Mouse (Mus musculus) ovary, adult 10 weeks (tissue): ENCODE measurements around the gene Eme1. TPM values are rescaled to one million over a fixed set of nuclear protein-coding genes. Genes with fewer than 3 reads are reported as not detected.

Source experiments
- polyA plus RNA-seq: library from polyadenylated mRNA; stranded (reverse); fragments of 350-450 nt; fragmentation: Illumina TruSeq; extraction: RNeasy Lipid Tissue Mini Kit (QIAGEN cat#74804); gene quantifications from one replicate; pipeline ENCODE4 v1.2.3, GENCODE M21; 2014

Gene Eme1
- polyA plus RNA-seq: 0.60 TPM

GRCm38 (mm10) chr11:94653663-94654436 lies at the start of gene Eme1, which contains the start of gene Mrpl27:
Gene Eme1 (minus strand): TSS chr11:94653964.
Gene Mrpl27 (plus strand): TSS chr11:94653767.

GRCm38 (mm10) chr11:94676754-94677606 lies 23.2 kb upstream of the Eme1 start, which contains the start of gene Xylt2:
Gene Xylt2 (minus strand): TSS chr11:94677515.

GRCm38 (mm10) chr11:94629199-94629883 lies 24.4 kb downstream of the Eme1 start, which contains the start of gene Lrrc59:
Gene Lrrc59 (plus strand): TSS chr11:94629767.

DNA sequence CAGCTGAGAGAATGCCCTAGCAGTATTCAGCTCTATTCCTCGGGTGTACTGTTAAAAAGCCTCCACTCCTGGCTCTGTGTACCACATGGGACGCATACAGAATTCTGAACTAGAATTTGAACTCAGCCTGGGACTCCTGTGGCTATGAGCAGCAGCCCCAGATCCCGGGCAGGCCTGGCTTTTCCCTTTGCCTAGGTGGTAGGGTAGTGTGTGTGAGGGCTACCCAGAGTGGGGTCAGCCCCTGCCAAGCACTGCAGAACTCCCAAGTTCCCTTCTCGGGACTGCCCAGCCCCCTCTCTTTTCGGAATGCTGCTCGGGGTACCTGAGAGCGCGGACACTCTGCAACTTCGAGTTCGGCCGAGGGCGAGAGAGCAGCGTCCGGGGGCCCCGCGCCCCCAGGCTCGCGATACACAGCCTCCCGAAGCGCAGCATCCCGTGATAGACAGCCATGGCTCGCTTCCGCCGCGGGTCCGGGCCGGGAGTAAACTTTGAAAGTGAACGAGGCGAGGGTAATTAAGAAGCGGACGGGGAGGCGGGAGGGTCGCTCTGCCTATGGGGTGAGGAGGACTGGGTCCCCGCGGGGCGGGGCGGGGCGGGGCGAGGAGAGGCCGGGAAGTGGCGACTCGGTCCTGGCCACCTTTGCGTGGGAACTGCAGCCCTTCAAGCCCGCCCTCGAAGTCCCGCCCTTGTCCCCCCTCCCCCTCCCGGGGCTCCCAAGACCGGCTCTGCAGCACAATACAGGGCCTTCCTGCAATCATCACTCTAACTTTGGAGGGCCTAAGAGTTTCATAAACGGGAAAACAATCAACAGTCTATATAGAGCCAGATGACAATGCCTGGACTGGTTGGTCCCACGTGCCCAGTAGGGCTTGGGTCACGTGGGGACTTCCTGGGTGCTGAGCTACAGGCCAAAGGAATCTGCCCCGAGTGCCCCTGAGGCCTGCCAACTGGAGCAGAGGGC lies 52.2 kb downstream of the Eme1 start, which contains the start of gene Acsf2:
Gene Acsf2 (minus strand): TSS at position 551 of the 961 bp plus-strand sequence.

Other genes with a start within 250 kb of the Eme1 start
- gene Cacna1g, start 179.8 kb downstream of the Eme1 start, polyA plus RNA-seq: 0.09 TPM
- not detected for gene Spata20, start 167.8 kb downstream of the Eme1 start, polyA plus RNA-seq
- 0.74 TPM for gene Epn3, start 154.0 kb downstream of the Eme1 start, polyA plus RNA-seq
- gene Mycbpap, start 132.2 kb downstream of the Eme1 start, polyA plus RNA-seq: 0.37 TPM
- 9.4 TPM for gene Rsad1, start 104.7 kb downstream of the Eme1 start, polyA plus RNA-seq
- not detected for gene Chad, start 88.9 kb downstream of the Eme1 start, polyA plus RNA-seq
- gene Acsf2, start 52.1 kb downstream of the Eme1 start, polyA plus RNA-seq: 38.4 TPM
- gene Lrrc59, start 24.2 kb downstream of the Eme1 start, polyA plus RNA-seq: 79.2 TPM
- gene Mrpl27, start 197 bp downstream of the Eme1 start, polyA plus RNA-seq: 12.9 TPM
- 0.34 TPM for gene Xylt2, start 23.6 kb upstream of the Eme1 start, polyA plus RNA-seq
- gene Gm11541, start 50.5 kb upstream of the Eme1 start, polyA plus RNA-seq: not detected
- not detected for gene Cdc34b, start 87.8 kb upstream of the Eme1 start, polyA plus RNA-seq
- gene Tmem92, start 128.7 kb upstream of the Eme1 start, polyA plus RNA-seq: not detected